Mouse (Mus musculus): ENCODE data around the gene Rgp1.

- no peak for TF ChIP-seq CTCF (conservative IDR thresholded peaks at IDR 0.05; ENCODE audit: insufficient read depth, insufficient read length, low read depth, low read length)
- no peak for TF ChIP-seq POLR2A (IDR thresholded peaks at IDR 0.05; ENCODE audit: low read depth, low read length)
These were observed 58.2 kb downstream of the Rgp1 start for GRCm38 (mm10) chr4:43636751-43637150.
